Mouse (Mus musculus) kidney, postnatal 0 days (tissue): Measurements from ENCODE around the gene Ccdc78. TPM values are rescaled to one million over a fixed set of nuclear protein-coding genes. Genes with fewer than 3 reads are reported as not detected.

ENCODE experiments used
- ATAC-seq: fragments of 200-750 bp; cut with Nextera tagmentation; replicated peaks from 2 replicates; pipeline ENCODE4 v1.8.0; 2017; ENCODE audit warnings: low read depth, moderate number of reproducible peaks, moderate TSS enrichment, moderate library complexity; ENCODE audit not compliant: low FRiP score
- DNase-seq: peaks from one replicate; pipeline ENCODE4 v3.0.0-alpha.2; 2016; ENCODE audit warnings: low spot score
- H3K27ac ChIP-seq: fragments of 300-500 bp; sonication (generic); 2 replicates; pipeline ENCODE4 v1.5.1; 2014; ENCODE audit warnings: mild to moderate bottlenecking
- H3K27me3 ChIP-seq: fragments of 300-500 bp; sonication (generic); 2 replicates; pipeline ENCODE4 v1.6.1; 2014; ENCODE audit warnings: low read length, mixed read lengths; ENCODE audit not compliant: insufficient read depth
- H3K36me3 ChIP-seq: fragments of 300-500 bp; sonication (generic); 2 replicates; pipeline ENCODE4 v1.6.1; 2014; ENCODE audit warnings: low read length, mixed read lengths; ENCODE audit not compliant: insufficient read depth
- H3K4me1 ChIP-seq: fragments of 300-500 bp; sonication (generic); replicated peaks from 2 replicates; pipeline ENCODE4 v1.6.1; 2014; ENCODE audit warnings: antibody characterized with exemption, low read length, mixed read lengths; ENCODE audit not compliant: insufficient read depth
- H3K4me2 ChIP-seq: fragments of 300-500 bp; sonication (generic); 2 replicates; pipeline ENCODE4 v1.6.1; 2014; ENCODE audit warnings: mild to moderate bottlenecking, low read length, moderate library complexity, mixed read lengths
- H3K4me3 ChIP-seq: fragments of 300-500 bp; sonication (generic); replicated peaks from 2 replicates; pipeline ENCODE4 v1.5.1; 2014; ENCODE audit warnings: low read depth, low read length
- H3K9ac ChIP-seq: fragments of 300-500 bp; sonication (generic); 2 replicates; pipeline ENCODE4 v1.6.1; 2014; ENCODE audit warnings: low read depth, low read length
- H3K9me3 ChIP-seq: fragments of 300-500 bp; sonication (generic); replicated peaks from 2 replicates; pipeline ENCODE4 v1.6.1; 2016; ENCODE audit warnings: low read length, inconsistent platforms, mixed read lengths
- CTCF ChIP-seq: IDR thresholded peaks from 2 replicates; pipeline ENCODE4 v1.5.1; 2016; ENCODE audit warnings: antibody characterized with exemption, low read depth, mild to moderate bottlenecking, moderate library complexity
- WGBS: fragments of 180-500 bp; shearing (Covaris S2); extraction: QIAGEN DNeasy Blood & Tissue Kit; methylation state at CpG from one replicate; pipeline ENCODE4 v1.1.7; 2014; 5-methylcytosine and 5-hydroxymethylcytosine counted together
- polyA plus RNA-seq: library from polyadenylated mRNA; unstranded; fragments of >200 nt; fragmentation: Nextera tagmentation; extraction: Ambion mirVana; gene quantifications from 2 replicates; pipeline ENCODE4 v1.2.1, GENCODE M21; 2015

Gene Ccdc78
- polyA plus RNA-seq, 1 experiment from 2014 or later: 0.13 TPM

DNA sequence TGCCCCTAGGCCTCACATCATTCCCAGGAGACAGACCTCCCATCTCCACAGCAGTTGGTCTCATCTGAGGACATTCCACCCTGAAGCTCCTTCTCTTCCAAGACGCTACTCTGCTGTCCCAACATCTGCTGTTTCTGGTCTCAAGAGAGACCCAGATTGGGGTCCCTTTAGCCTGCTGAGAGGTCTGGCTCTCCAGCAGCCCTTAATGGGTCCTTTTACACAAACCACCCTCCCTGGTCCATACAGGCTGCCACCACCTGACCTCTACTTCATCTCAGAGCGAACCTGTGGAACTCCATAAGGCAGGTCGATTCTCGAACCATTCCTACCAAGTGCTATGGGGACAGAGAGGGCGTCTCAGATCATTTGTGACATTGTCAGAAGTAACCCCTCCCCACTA is 21.6 kb downstream of the Ccdc78 start:
- no peaks in the 10 kb centered on the region; the same call in 1 of the 2 replicates for H3K4me1 ChIP-seq
- no peak for DNase-seq
- no peak overlapping the region for H3K27ac ChIP-seq
- no peaks in the 10 kb centered on the region for H3K36me3 ChIP-seq
- no peaks in the 10 kb centered on the region for H3K9me3 ChIP-seq
- peaks cover 11% of the 10 kb centered on the region; the same call in 1 of the 2 replicates for H3K27me3 ChIP-seq
- no peak for TF ChIP-seq CTCF
- no peak for ATAC-seq
- no peak overlapping the region for H3K9ac ChIP-seq
- H3K4me3 ChIP-seq: no peak overlapping the region
- H3K4me2 ChIP-seq: peak overlapping the region; percentile 94; the same call in 1 of the 2 replicates
- 34% methylated on average over 5 of the region's 5 CpGs for WGBS

DNA sequence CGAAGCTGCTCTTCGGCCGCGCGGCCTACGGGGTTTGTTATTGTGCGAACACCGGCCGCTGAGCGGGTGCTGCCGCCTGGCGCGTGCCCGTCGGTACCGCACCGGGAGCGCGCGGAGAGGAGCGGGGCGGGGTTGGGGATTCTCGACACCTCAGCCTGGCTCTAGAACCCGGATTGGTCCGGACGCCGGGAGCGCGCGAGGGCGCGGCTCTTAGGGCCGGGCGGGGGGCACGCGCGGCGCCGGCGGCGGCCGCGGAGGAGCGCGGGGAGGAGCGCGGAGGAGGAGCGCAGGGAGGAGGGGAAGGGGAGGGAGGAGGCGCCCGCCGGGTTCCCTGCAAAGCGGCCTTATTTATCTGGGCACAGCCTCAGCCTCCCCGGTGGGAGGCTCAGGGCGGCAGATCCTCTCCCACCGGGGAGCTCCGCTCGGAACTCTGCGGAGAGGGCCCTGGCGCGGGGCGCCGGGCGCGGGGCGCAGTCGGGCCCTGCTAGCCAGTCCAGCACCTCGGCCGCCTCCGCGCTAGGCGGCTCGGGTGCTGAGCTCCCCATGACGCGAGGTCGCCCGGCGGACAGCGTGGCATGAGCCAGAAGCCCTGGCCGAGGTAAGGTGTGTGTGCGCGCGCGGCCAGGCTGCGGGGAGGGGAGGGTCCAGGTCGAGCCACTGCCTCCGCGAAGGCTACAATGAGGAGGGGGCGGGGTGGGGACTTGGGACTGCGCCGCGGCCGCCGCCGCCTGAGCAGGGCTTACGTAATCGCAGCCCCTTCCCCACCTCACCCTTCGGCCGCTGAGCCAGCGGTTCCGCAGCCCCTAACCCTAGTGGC is 22.6 kb downstream of the Ccdc78 start, which contains the start of gene Fbxl16:
Gene Fbxl16, plus strand, starts transcription at position 297 of the 817 bp plus-strand sequence.
- H3K27ac ChIP-seq: no peak within 1 kb of the TSS
- peak within 1 kb of the TSS; percentile 60 for H3K4me3 ChIP-seq
- H3K4me2 ChIP-seq: peak within 1 kb of the TSS; percentile 94
- H3K9me3 ChIP-seq: no peaks in the 10 kb centered on the region
- H3K9ac ChIP-seq: peak within 1 kb of the TSS; percentile 51
- H3K4me1 ChIP-seq: no peaks in the 10 kb centered on the region; the same call in 1 of the 2 replicates
- peak; percentile 27 for ATAC-seq
- WGBS: under 1% methylated on average over 83 of the region's 100 CpGs
- DNase-seq: peak; percentile 51
- no peaks in the 10 kb centered on the region for H3K36me3 ChIP-seq
- peak; percentile 35 for TF ChIP-seq CTCF
- H3K27me3 ChIP-seq: peaks cover 11% of the 10 kb centered on the region; the same call in 1 of the 2 replicates

DNA sequence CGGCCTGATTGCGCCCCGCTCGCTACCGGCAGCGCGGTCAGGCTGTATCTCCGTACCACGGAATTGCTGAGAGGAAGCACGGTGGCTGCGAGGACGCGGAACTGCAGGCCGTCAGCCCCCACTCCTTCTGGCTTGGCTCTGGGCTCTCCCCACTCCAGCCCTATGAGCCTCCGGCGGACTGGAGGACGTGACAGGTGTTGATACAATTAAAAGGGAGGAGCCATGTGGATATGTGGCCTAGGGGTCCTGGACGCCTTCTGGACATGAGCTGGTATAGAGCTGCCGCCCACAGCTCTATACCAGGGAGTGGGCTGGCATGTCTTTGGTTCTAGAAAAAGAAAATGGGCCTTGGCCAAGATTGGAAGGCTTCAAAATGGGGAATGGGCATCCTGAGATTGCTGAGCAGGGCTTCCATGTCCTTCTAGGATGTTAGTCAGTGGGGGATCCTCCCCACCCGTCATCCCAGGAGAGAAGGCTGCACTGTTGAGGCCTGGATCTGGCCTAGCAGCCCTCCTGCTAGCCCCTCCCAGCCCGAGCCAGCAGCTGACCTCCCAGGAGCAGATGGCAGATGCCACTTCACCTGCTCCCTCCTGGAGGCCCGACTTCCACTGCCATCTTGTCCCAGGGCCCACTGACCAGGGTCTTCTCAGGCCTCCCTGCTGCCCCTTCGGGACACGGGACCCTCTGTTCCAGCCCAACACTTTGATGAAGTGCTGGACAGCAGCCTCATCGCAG is 23.4 kb downstream of the Ccdc78 start:
- DNase-seq: no peak
- H3K27ac ChIP-seq: no peak overlapping the region
- TF ChIP-seq CTCF: no peak
- no peaks in the 10 kb centered on the region for H3K36me3 ChIP-seq
- no peak for ATAC-seq
- H3K4me2 ChIP-seq: peak overlapping the region; percentile 94
- H3K27me3 ChIP-seq: peaks cover 11% of the 10 kb centered on the region; the same call in 1 of the 2 replicates
- H3K4me1 ChIP-seq: no peaks in the 10 kb centered on the region; the same call in 1 of the 2 replicates
- H3K9me3 ChIP-seq: no peaks in the 10 kb centered on the region
- WGBS: 9% methylated on average over 25 of the region's 25 CpGs
- peak overlapping the region; percentile 60 for H3K4me3 ChIP-seq
- peak overlapping the region; percentile 51 for H3K9ac ChIP-seq

DNA sequence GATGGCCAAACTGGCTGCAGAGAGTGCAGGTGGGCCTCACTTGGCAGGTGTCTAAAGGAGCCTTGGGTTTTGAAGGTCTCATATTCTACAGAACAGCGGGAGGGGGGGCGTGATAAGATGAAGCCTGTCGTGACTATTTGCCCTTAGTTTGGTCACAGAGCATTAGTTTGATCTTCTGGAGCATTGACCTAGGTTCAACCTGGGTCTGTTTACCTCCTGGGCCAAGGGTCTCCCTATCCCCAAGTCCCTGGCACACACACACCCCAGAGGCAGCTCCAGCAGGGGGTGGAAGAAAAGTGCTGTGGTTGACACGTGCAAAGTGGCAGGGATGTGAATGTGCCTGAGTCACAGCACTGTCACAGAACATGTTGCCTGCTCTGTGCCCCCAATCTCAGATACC is 24.5 kb downstream of the Ccdc78 start:
- DNase-seq (no peak), ATAC-seq (no peak)
- TF ChIP-seq CTCF: no peak
- H3K4me3 ChIP-seq: no peak overlapping the region
- no peaks in the 10 kb centered on the region for H3K36me3 ChIP-seq
- no peak overlapping the region for H3K4me2 ChIP-seq
- H3K9me3 ChIP-seq: no peaks in the 10 kb centered on the region
- no peaks in the 10 kb centered on the region; the same call in 1 of the 2 replicates for H3K4me1 ChIP-seq
- H3K27me3 ChIP-seq: peaks cover 11% of the 10 kb centered on the region; the same call in 1 of the 2 replicates
- H3K9ac ChIP-seq: no peak overlapping the region
- H3K27ac ChIP-seq: no peak overlapping the region
- 72% methylated on average over 4 of the region's 4 CpGs for WGBS

DNA sequence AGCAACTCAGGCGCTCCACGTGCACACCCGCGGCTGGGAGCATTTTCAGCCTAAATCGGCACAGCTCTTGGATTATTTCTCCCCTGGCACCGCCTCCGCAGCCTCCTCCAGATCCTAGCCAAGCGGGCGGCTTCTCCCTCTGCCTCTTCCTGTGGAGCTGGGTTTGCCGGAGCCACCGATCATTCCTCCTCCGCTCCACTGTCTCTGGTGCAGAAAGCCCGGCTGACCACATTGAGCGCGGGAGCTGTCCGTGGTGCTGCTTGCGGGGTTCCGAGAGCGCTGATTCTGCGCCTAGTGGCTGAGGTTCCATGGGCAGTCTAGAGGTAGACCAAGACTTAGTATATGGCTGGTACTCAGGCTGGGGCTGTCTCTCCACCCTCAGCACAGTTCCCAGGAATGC is 27.1 kb downstream of the Ccdc78 start:
- peak; percentile 70 for TF ChIP-seq CTCF
- Histone ChIP-seq H3K27ac (no peak overlapping the region), H3K9me3 (no peaks in the 10 kb centered on the region), H3K4me1 (no peaks in the 10 kb centered on the region; the same call in 1 of the 2 replicates), H3K36me3 (no peaks in the 10 kb centered on the region), H3K27me3 (peaks cover 11% of the 10 kb centered on the region; the same call in 1 of the 2 replicates), H3K4me2 (no peak overlapping the region), H3K4me3 (no peak overlapping the region), H3K9ac (no peak overlapping the region)
- DNase-seq: peak; percentile 96
- ATAC-seq: peak; percentile 50; the same call in 1 of the 2 replicates
- 0% methylated on average over 20 of the region's 20 CpGs for WGBS

DNA sequence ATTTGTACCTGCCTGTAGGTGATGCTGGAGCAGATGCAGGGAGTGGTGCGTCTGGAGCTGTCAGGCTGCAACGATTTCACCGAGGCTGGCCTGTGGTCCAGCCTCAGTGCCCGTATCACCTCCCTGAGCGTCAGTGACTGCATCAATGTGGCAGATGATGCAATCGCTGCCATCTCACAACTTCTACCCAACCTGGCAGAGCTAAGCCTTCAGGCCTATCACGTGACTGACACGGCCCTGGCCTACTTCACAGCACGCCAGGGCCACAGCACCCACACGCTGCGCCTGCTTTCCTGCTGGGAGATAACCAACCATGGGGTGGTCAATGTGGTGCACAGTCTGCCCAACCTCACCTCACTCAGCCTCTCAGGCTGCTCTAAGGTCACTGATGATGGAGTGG is 31.3 kb downstream of the Ccdc78 start:
- no peak for ATAC-seq
- Histone ChIP-seq H3K27me3 (peaks cover 15% of the 10 kb centered on the region), H3K4me3 (no peak overlapping the region), H3K4me2 (no peak overlapping the region), H3K27ac (no peak overlapping the region), H3K9ac (no peak overlapping the region), H3K4me1 (no peaks in the 10 kb centered on the region; the same call in 1 of the 2 replicates), H3K9me3 (no peaks in the 10 kb centered on the region), H3K36me3 (no peaks in the 10 kb centered on the region)
- DNase-seq: no peak
- TF ChIP-seq CTCF: no peak
- WGBS: 87% methylated on average over 11 of the region's 11 CpGs
